Mouse (Mus musculus) cortical plate, adult 2 months (tissue): ENCODE data around the gene Pigyl.

Experiments
- CTCF ChIP-seq: fragments of 200-500 bp; IDR thresholded peaks from 2 replicates; pipeline ENCODE4 v1.5.1; 2011; ENCODE audit warnings: mild to moderate bottlenecking, control low read depth, low read length; ENCODE audit not compliant: insufficient read depth; ENCODE audit errors: extremely low read depth
- POLR2A ChIP-seq: fragments of 200-500 bp; IDR thresholded peaks from 2 replicates; pipeline ENCODE4 v1.6.1; 2011; ENCODE audit warnings: mild to moderate bottlenecking, low read length, control low read depth; ENCODE audit not compliant: insufficient read depth; ENCODE audit errors: extremely low read depth

DNA sequence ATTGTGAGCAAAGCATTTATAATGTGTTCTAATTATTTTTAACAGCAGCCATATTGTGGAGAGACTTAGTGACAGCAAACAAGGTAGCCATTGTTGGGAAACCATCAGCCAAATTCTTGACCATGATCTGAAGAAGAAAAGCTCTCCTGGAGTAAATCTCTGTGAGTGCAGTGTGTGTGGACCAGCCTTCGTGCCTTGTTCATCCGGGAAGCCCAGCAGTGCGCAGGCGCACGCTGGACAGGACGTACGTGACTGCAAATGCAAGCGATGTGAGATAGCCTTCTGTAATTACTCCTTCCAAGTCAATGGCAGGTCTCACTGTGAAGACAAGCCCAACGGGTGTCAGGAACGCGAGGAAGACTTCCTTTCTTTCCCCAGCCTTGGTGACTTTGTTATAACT, 12.7 kb downstream of the Pigyl start:
- TF ChIP-seq POLR2A (no peak), CTCF (no peak)
